Mouse (Mus musculus) E14TG2a.4 (cell line): Measurements from ENCODE around the gene Atp2c2.

Experiments used
- CTCF ChIP-seq: conservative IDR thresholded peaks from 2 replicates; pipeline ENCODE4 v1.5.1; 2014; ENCODE audit warnings: low read length
- NANOG ChIP-seq: IDR thresholded peaks from 2 replicates; pipeline ENCODE4 v1.6.1; 2014; ENCODE audit warnings: borderline replicate concordance, low read length, mixed read lengths
- POU5F1 ChIP-seq: IDR thresholded peaks from 2 replicates; pipeline ENCODE4 v1.6.1; 2014; ENCODE audit warnings: low read length, borderline replicate concordance

DNA sequence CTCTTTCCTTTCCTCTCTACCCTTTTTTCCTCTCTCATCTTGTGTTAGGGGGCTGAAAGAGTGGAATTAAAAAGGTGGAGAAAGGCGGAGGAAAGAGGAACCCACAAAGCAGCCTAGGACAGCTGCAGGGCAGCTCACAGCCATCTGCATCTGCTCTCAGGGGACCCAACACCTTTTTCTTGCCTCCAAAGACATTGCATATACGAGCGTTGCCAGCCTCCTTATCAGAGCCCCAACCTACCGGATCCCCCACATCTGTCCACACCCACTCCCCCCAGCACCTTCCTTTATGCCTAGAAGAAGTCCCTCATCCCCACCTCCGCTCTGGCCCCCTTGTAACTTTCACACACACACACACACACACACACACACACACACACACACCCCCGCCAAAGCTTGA is 83.8 kb downstream of the Atp2c2 start:
- no peak for TF ChIP-seq CTCF
- no peak for TF ChIP-seq NANOG
- no peak for TF ChIP-seq POU5F1
